Mouse (Mus musculus) lung, adult 18-20 months (tissue): ENCODE measurements at regions not wholly inside any gene's neighbourhood (a gene's known extent, or its start where the extent isn't known, plus 50 kb on each side); places are given as distances from the start of the nearest gene placed in this dataset.

Experiments
- DNase-seq, 2 experiments: peaks; one replicate each; pipeline ENCODE4 v3.0.0; 2022; ENCODE audit warnings: mixed read lengths in 2 of 2

DNA sequence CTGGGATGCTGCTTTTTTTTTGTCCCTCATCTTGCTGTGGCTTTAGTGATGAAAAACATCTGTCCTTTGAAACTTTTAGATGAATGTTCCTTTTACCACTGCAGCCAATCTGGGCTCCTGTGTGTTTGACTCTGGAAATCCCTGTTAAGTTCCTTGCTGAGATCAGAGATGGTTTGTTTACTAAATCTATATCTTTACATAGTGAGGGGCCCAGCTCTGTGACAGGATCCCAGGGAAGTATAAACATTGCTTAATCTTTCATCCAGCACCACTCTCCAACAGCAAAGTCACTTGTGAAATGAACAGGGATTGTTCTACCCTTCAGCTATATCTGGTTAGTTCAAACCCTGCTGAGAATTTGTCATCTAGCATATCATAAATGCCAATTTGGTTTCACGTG, 501.8 kb downstream of the Fat4 start:
- no peak for DNase-seq

DNA sequence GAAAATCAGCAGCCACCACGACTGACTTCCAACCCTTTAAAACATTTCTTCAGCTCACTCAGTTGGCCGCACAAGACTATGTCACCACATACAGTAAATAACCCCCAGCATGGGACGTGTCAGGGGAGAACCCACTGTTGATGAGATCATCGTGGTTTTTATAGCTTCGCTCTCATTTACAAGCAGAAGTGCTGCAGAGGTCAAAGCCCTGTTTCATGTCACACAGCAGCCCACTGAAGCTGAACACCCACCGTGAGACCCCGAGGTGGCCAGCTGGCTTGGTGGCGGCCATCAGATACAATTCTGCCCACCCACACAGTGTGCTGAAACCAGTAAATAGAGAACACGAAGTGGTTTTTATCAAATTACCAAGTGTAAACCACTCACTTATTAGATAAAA, 503.7 kb downstream of the Fat4 start:
- DNase-seq, result no peak

- no peak for DNase-seq
Measured at GRCm38 (mm10) chr3:39392053-39392452, 505.3 kb downstream of the Fat4 start.

- no peak for DNase-seq
Measured at GRCm38 (mm10) chr3:39396672-39397071, 509.9 kb downstream of the Fat4 start.

DNA sequence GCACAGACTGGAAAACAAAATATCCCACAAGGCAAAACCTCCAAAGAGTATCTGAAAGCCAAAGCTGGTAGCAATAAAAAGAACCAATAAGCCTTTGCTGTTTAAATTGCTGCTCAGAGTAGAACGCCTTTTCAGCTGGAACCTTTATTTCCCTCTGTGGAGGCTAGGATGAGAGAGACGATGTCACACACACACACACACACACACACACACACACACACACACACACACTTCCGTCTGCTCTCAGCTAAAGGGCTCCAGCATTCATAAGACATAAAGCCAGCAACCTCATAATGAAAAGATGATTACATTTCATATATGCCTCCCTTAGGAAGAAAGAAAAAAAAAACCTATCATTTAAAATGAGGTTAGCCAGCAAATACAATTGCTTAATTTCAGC, 510.5 kb downstream of the Fat4 start:
- no peak for DNase-seq

GRCm38 (mm10) chr3:39397677-39398076, 510.9 kb downstream of the Fat4 start:
- DNase-seq, result no peak

DNA sequence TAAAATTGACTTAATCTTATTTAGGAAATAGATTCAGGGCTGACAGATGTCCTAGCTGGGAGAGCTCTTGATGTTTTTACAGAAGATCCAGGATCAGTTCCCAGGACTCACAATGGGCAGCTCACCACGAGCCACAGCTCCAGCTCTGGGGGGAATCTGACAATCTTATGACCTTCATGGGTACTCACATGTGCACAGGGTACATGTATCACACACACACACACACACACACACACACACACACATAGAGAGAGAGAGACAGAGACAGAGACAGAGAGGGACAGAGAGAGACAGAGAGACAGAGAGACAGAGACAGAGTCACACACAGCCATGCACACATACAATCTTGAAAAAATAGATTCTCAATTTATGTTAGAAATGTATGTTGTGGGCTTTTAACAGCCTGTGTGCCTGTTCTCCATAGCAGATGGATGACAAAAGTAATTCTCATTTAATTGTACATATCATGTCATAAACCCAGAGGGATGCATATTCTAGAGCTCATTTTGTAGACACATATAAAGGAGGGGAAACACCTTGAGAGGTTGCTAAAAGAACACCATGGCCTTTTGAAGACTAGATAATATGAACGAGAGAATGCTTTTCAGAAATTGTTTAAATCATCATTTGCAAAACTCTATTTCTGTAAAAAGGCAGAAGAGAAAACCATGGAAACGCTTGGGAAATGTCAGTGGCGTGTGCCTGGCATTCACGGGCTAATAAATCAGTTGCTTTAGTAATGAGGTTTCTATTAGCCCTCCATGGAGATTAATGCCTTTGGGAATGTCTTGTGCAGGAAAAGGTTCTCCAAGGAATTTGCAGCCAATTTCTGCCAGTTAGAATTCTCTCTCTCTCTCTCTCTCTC, 538.3 kb downstream of the Fat4 start:
- DNase-seq, result no peak

DNA sequence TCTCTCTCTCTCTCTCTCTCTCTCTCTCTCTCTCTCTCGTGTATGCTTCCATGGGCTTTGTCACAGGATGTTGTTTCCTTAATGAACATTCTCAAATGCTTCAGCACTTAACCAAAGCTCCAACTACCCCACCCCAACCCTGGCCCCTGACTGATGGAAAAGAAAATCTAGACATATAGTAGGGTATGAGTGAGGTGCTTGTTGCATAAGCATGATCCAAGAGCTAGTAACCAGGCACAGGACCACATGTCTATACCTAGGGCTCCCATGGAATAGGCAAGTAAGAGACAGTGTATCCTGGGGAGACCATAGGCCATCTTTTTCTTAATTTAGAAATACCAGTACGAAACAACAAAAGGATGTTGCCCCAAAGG, 538.9 kb downstream of the Fat4 start:
- DNase-seq, result no peak

GRCm38 (mm10) chr3:39443328-39443727, 556.6 kb downstream of the Fat4 start:
- peak in 1 of 2 experiments; percentile 3 for DNase-seq

GRCm38 (mm10) chr3:39455650-39456049, 568.9 kb downstream of the Fat4 start:
- DNase-seq, result no peak

DNA sequence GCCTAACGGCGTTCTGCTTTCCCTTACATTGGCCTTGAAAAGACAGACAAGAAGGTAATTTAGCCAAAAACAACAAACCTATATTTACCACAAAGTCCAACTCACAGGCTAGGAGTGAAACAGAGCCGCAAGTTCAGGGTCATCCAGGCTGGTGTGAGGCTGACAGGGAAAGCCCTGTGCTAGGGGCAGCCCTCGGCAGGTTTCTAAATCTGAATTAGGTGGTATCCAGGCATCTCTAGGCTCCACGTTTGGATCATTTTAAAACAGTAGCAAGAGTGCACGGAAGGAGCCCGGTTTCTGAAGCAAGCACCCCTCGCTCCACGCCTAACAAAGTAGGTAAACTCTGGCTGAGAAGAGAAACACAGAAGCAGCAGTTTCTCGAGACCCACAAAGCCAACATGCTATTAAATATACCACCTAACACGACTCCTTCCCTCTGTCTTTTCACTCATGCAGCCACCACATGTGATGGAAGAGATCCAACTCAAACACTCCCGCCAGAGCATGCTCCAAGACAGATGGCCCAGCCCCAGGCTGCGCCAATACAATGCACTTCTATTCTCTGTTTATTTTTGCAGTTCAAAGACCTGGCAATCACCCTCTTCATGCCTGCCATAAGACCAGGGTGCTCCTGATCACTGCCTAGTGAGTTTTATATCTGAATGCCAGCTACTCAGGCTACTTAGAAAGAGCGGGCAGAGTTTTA, 573.6 kb downstream of the Fat4 start:
- DNase-seq, result peak in 1 of 2 experiments; percentile 3

- no peak for DNase-seq
Measured at GRCm38 (mm10) chr3:39461561-39461960, 574.8 kb downstream of the Fat4 start.

DNA sequence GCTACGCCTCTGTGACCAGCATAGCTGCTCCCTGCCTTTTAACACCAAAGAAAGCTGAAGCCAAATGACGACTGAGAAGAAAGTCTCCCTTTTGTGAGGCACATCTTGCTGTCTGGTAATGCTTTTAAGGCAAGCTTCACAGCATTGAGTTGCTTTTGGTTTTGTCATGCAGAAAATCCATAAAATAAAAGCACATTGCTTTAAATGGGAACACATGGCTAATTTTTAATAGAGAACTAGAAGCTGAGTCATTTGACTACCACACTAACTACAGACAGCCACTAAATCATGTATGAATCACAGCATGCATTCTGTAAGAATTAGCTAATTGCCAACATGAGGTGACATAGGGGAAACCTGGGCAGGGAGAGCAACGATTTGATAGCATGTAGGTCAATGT, 579.1 kb downstream of the Fat4 start:
- no peak for DNase-seq

GRCm38 (mm10) chr3:39489392-39489791, 602.7 kb downstream of the Fat4 start:
- no peak for DNase-seq

DNA sequence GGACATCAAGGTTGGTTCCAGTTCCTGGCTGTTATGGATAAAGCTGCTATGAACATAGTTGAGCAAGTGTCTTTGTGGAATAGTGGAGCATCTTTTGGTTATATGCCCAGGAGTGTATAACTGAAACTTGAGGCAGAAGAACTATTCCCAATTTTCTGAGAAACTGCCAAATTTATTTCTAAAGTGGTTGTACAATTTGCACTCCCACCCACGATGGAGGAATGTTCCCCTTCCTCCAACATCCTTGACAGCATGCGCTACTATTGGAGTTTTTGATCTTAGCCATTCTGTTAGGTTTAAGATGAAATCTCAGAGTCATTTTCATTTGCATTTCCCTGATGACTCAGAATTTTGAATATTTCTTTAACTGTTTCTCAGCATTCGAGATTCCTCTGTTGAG, 607.6 kb downstream of the Fat4 start:
- DNase-seq, result no peak

GRCm38 (mm10) chr3:39528087-39528486, 641.3 kb downstream of the Fat4 start:
- DNase-seq, result no peak

DNA sequence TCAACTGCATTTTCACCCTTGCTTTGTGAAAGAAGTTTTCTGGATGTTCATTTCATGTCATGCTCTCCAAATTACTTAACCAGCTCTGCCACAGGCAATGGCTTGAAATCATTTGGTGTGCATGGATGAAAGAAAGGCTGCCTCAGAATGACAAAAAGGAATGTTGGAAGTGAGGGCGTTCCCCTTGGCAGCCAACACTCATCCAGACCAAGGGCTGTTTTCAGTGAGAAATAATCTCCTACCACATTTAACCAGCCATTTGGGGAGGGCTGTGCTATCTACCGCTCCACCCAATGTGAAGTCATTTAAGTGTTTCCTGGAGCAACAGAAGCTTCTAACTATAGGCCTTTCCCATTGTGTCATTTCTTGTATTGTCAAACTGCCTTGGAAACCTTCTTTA, 650.8 kb downstream of the Fat4 start:
- DNase-seq, result no peak

DNA sequence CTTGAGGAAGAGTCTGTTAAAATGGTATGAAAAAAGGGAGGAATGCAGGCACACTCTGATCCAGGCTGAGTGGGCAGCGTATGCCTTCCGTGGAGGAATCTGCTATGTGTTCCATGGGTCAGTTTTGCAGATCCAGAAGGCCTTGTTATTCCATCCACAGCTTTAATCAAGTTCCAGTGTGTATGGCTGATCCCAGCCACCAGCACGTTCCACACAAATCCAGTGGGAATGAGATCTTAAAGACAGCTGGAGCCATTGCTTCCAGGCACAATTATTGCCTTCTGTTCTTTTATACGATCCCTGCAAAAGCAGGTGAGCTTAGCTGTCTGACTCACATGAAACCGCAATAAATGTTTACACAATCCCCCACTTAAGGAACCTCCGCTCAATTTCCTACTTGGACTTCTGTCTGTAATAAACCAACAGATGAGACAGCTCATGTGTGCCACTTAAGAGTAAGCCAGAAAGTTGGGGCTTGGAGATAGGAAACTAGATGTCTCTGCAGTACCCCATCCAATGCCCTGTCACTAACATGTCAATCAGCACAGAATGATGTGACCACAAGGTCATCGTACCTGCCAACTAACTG, 653.9 kb downstream of the Fat4 start:
- DNase-seq, result no peak

GRCm38 (mm10) chr3:39559460-39560041, 672.8 kb downstream of the Fat4 start:
- DNase-seq, result peak in 1 of 2 experiments; percentile 1

DNA sequence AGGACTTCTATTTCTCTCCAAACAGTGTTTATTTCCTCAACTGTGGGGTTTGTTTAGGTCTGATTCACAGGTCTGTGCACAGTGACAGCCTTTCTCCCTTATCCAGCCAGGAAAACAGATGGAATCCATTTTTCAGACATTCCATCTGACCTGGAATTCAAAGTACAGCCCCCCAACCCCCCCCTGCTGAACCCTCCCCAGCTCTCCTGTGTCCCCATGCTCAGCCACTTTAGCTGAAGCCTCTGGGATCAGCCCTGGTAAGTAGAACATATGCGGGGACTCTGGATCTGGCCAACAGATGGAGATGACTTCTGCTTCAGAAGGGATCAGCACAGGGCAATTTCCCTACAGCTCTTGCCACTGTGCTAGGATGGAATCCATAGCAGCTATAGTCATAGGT, 674.2 kb downstream of the Fat4 start:
- DNase-seq, result no peak

GRCm38 (mm10) chr3:39571444-39572237, 684.9 kb downstream of the Fat4 start:
- DNase-seq, result no peak

- peak; percentile 4 to 20 for DNase-seq
Measured at GRCm38 (mm10) chr3:39575200-39575599, 688.5 kb downstream of the Fat4 start.

DNA sequence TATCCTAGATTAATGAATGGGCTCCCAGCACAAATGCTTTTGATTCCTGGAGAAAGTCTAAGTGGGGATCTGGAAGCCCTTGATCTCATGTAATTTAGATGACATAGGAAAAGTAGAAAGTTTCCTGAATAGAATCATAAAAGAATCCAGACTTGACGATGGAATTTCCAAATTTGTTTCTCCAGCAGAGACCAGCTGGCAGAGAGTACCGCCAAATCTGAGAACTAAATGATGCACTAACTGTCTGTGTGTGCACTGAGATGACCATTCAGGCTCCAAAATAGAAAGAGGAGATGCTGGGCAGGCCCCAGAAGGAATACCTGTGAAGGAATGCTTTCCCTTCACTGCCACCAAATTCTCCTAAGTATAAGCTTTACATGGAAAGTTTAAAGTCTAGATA, 704.6 kb downstream of the Fat4 start:
- no peak for DNase-seq
